In genomic region chr2:36048748-36049566, GRCm38 (mm10) we compare ENCODE assay signal across 8 mouse cellular contexts. TPM values are rescaled to one million over a fixed set of nuclear protein-coding genes. Genes with fewer than 3 reads are reported as not detected.
DNase-seq lines count a peak whose midpoint lies in the region; ATAC-seq and TF ChIP-seq lines count a peak whose summit lies in the region.

TSS of gene Ndufa8 (minus strand) at chr2:36049406.
TSS of gene Morn5 (plus strand) at chr2:36049458.

- H3K79me2 ChIP-seq in C2C12 (ENCODE audit: control insufficient read depth, insufficient read depth) (peaks cover 52% of the 10 kb centered on the region), myocyte (ENCODE audit: control insufficient read depth, insufficient read depth) (peaks cover 45% of the 10 kb centered on the region)
- H3K79me2 ChIP-seq in liver, adult 2 months (ENCODE audit: control insufficient read depth, insufficient read depth, low read length): peaks cover 29% of the 10 kb centered on the region

- TF ChIP-seq POLR2A in brain, embryonic 14.5 days (IDR thresholded peaks at IDR 0.05; ENCODE audit: borderline replicate concordance, extremely low read depth, insufficient read depth, insufficient read length, poor library complexity, severe bottlenecking): peak; percentile 40; the same call in 1 of the 2 replicates
- TF ChIP-seq POLR2A in liver, adult 2 months (IDR thresholded peaks at IDR 0.05; ENCODE audit: extremely low read depth, insufficient read depth, low read length): peak; percentile 86
- peak; percentile 98 for TF ChIP-seq POLR2A in myocyte (IDR thresholded peaks at IDR 0.05; ENCODE audit: insufficient read length, low read depth)

- DNase-seq in brain, embryonic 14.5 days (ENCODE audit: low read depth): peak; percentile 99
- DNase-seq in liver, adult 2 months (ENCODE audit: extremely low read depth, low read depth, low spot score): peak; percentile 93
- DNase-seq in splenic B cell, adult 2 months (ENCODE audit: low read depth, low spot score): peak; percentile 98

- WGBS in heart, embryonic 11.5 days (ENCODE audit: insufficient replicate concordance): under 1% methylated on average over 44 of the region's 44 CpGs
- WGBS in kidney, embryonic 16.5 days: under 1% methylated on average over 44 of the region's 44 CpGs
- under 1% methylated on average over 44 of the region's 44 CpGs for WGBS in liver, adult 2 months

- H3K27ac ChIP-seq in heart, embryonic 11.5 days (ENCODE audit: low read depth, low read length): peak within 1 kb of the TSS; percentile 68
- H3K27ac ChIP-seq in kidney, embryonic 16.5 days (ENCODE audit: low read length): peak within 1 kb of the TSS; percentile 64; the same call in 1 of the 2 replicates
- peak within 1 kb of the TSS; percentile 82 for H3K27ac ChIP-seq in liver, adult 2 months (replicated peaks; ENCODE audit: insufficient read depth, low read depth, low read length)

- H3K4me3 ChIP-seq in C2C12 (ENCODE audit: insufficient read depth, poor library complexity, severe bottlenecking): peak within 1 kb of the TSS; percentile 89
- H3K4me3 ChIP-seq in erythroblast, embryonic 14.5 days (replicated peaks): peak within 1 kb of the TSS; percentile 78
- H3K4me3 ChIP-seq in heart, embryonic 11.5 days (ENCODE audit: low read depth, low read length): peak within 1 kb of the TSS; percentile 88
- peak within 1 kb of the TSS; percentile 76 for H3K4me3 ChIP-seq in kidney, embryonic 16.5 days (ENCODE audit: low read length)
- peak within 1 kb of the TSS; percentile 63 for H3K4me3 ChIP-seq in liver, adult 2 months (ENCODE audit: insufficient read depth, low read depth, low read length)
- H3K4me3 ChIP-seq in myocyte: peak within 1 kb of the TSS; percentile 76

- H3ac ChIP-seq in C2C12 (ENCODE audit: control insufficient read depth, insufficient read length, low read depth) (peak within 1 kb of the TSS; percentile 89), myocyte (ENCODE audit: control insufficient read depth, insufficient read length) (peak within 1 kb of the TSS; percentile 50)

- H3K36me3 ChIP-seq in C2C12 (ENCODE audit: control insufficient read depth, insufficient read depth): peaks cover 11% of the 10 kb centered on the region
- peaks cover 20% of the 10 kb centered on the region for H3K36me3 ChIP-seq in erythroblast, embryonic 14.5 days (ENCODE audit: control insufficient read depth)
- H3K36me3 ChIP-seq in heart, embryonic 11.5 days (ENCODE audit: control insufficient read depth, insufficient read depth, low read length): peaks cover 1% of the 10 kb centered on the region; the same call in 1 of the 2 replicates
- peaks cover 2% of the 10 kb centered on the region; the same call in 1 of the 2 replicates for H3K36me3 ChIP-seq in kidney, embryonic 16.5 days (ENCODE audit: insufficient read depth, low read length)
- H3K36me3 ChIP-seq in liver, adult 2 months (ENCODE audit: control insufficient read depth, insufficient read depth, low read length): peaks cover 1% of the 10 kb centered on the region; the same call in 1 of the 2 replicates
- H3K36me3 ChIP-seq in myocyte (ENCODE audit: control insufficient read depth, insufficient read depth): peaks cover 1% of the 10 kb centered on the region
- no peaks in the 10 kb centered on the region for H3K36me3 ChIP-seq in splenic B cell, adult 2 months (ENCODE audit: control insufficient read depth, insufficient read depth, low read length, poor library complexity, severe bottlenecking)

- no peak for TF ChIP-seq CTCF in C2C12 (IDR thresholded peaks at IDR 0.05; ENCODE audit: control insufficient read depth, insufficient read depth, insufficient read length)
- no peak for TF ChIP-seq CTCF in brain, embryonic 14.5 days (IDR thresholded peaks at IDR 0.05; ENCODE audit: borderline replicate concordance, extremely low read depth, insufficient read depth, insufficient read length)
- TF ChIP-seq CTCF in liver, adult 2 months (IDR thresholded peaks at IDR 0.05; ENCODE audit: low read depth, low read length): no peak

- peaks cover 41% of the 10 kb centered on the region for H3K79me3 ChIP-seq in C2C12 (ENCODE audit: low read depth)

- peaks cover 29% of the 10 kb centered on the region for H3K4me1 ChIP-seq in erythroblast, embryonic 14.5 days (ENCODE audit: control insufficient read depth)
- H3K4me1 ChIP-seq in heart, embryonic 11.5 days (ENCODE audit: control insufficient read depth, insufficient read depth, low read length): peaks cover 8% of the 10 kb centered on the region; the same call in 1 of the 2 replicates
- H3K4me1 ChIP-seq in kidney, embryonic 16.5 days (ENCODE audit: insufficient read depth, low read length): peaks cover 9% of the 10 kb centered on the region
- peaks cover 6% of the 10 kb centered on the region for H3K4me1 ChIP-seq in liver, adult 2 months (ENCODE audit: control insufficient read depth, insufficient read depth, low read length)

- H3K9ac ChIP-seq in heart, embryonic 11.5 days (ENCODE audit: low read depth, low read length): peak within 1 kb of the TSS; percentile 94
- H3K9ac ChIP-seq in kidney, embryonic 16.5 days (replicated peaks; ENCODE audit: low read length): peak within 1 kb of the TSS; percentile 81
- H3K9ac ChIP-seq in liver, adult 2 months (ENCODE audit: low read depth, low read length): peak within 1 kb of the TSS; percentile 91

- peak; percentile 96 for ATAC-seq in heart, embryonic 11.5 days (replicated peaks; ENCODE audit: insufficient number of reproducible peaks, low FRiP score, low TSS enrichment)
- peak; percentile 97 for ATAC-seq in kidney, embryonic 16.5 days (ENCODE audit: low FRiP score, low TSS enrichment)

- no peaks in the 10 kb centered on the region for H3K9me3 ChIP-seq in erythroblast, embryonic 14.5 days (ENCODE audit: control insufficient read depth, low read length)
- no peaks in the 10 kb centered on the region for H3K9me3 ChIP-seq in heart, embryonic 11.5 days (replicated peaks; ENCODE audit: control insufficient read depth, low read length)
- H3K9me3 ChIP-seq in kidney, embryonic 16.5 days (ENCODE audit: low read length): no peaks in the 10 kb centered on the region

- peak within 1 kb of the TSS; percentile 78 for H3K4me2 ChIP-seq in heart, embryonic 11.5 days
- peak within 1 kb of the TSS; percentile 64 for H3K4me2 ChIP-seq in kidney, embryonic 16.5 days (replicated peaks; ENCODE audit: low read depth, low read length)
- H3K4me2 ChIP-seq in myocyte (ENCODE audit: low read depth): peak within 1 kb of the TSS; percentile 94

- H3K27me3 ChIP-seq in C2C12 (ENCODE audit: control insufficient read depth, insufficient read depth, insufficient read length) (no peaks in the 10 kb centered on the region), myocyte (ENCODE audit: control insufficient read depth, insufficient read depth, insufficient read length) (no peaks in the 10 kb centered on the region)
- peaks cover 7% of the 10 kb centered on the region; the same call in 1 of the 2 replicates for H3K27me3 ChIP-seq in erythroblast, embryonic 14.5 days (ENCODE audit: control insufficient read depth)
- no peaks in the 10 kb centered on the region for H3K27me3 ChIP-seq in heart, embryonic 11.5 days (ENCODE audit: control insufficient read depth, insufficient read depth, low read length)
- H3K27me3 ChIP-seq in kidney, embryonic 16.5 days (ENCODE audit: insufficient read depth, low read length): no peaks in the 10 kb centered on the region
- no peaks in the 10 kb centered on the region for H3K27me3 ChIP-seq in liver, adult 2 months (ENCODE audit: control insufficient read depth, insufficient read depth, low read length)
- H3K27me3 ChIP-seq in splenic B cell, adult 2 months (ENCODE audit: control insufficient read depth, insufficient read depth, low read length, poor library complexity, severe bottlenecking): no peaks in the 10 kb centered on the region

TF ChIP-seq in C2C12, 6 proteins besides CTCF, POLR2A, EP300 and RAD21:
- TF ChIP-seq FOSL1 (IDR thresholded peaks at IDR 0.05; ENCODE audit: insufficient read depth, low read length, poor library complexity, severe bottlenecking) (no peak), CEBPB (IDR thresholded peaks at IDR 0.05; ENCODE audit: low read depth) (no peak), MYOG (IDR thresholded peaks at IDR 0.05; ENCODE audit: control insufficient read depth, extremely low read depth, insufficient read length) (no peak)

TF ChIP-seq in myocyte, 11 proteins besides CTCF, POLR2A, EP300 and RAD21:
- TF ChIP-seq REST (IDR thresholded peaks at IDR 0.05; ENCODE audit: insufficient read depth, insufficient read length) (peak; percentile 4), SRF (IDR thresholded peaks at IDR 0.05; ENCODE audit: control insufficient read depth, insufficient read length, low read depth) (peak; percentile 80), TCF3 (IDR thresholded peaks at IDR 0.05; ENCODE audit: insufficient read length, low read depth) (no peak), POLR2AphosphoS2 (IDR thresholded peaks at IDR 0.05; ENCODE audit: insufficient read length, low read depth) (peak; percentile 96), MYOG (IDR thresholded peaks at IDR 0.05; ENCODE audit: control insufficient read depth in 1 of 3, insufficient read depth in 1 of 3, insufficient read length in 2 of 3, low read depth in 2 of 3) (peak; percentile 39 to 64 (median 42)), USF1 (IDR thresholded peaks at IDR 0.05; ENCODE audit: low read depth) (no peak), MYOD1 (IDR thresholded peaks at IDR 0.05; ENCODE audit: control insufficient read depth in 1 of 3, insufficient read length in 2 of 3, low read depth in 2 of 3) (peak; percentile 42 to 76 (median 68))

RNA-seq across cellular contexts. Expression of gene Ndufa8, which starts in this region (rescaled TPM):
- polyA plus RNA-seq in C2C12 (2012; fragmentation: generic; extraction: Trizol) (260 TPM), myocyte (2012; fragmentation: generic; extraction: Trizol) (299 TPM)
- polyA plus RNA-seq in brain, embryonic 14.5 days (2012; rRNA removed): 123 and 135 TPM in 2 replicates
- 6.0 and 7.6 TPM in 2 replicates for polyA plus RNA-seq in erythroblast, embryonic 14.5 days (2012)
- polyA plus RNA-seq in heart, embryonic 11.5 days (2014; fragmentation: Nextera tagmentation; extraction: Ambion mirVana): 367 and 380 TPM in 2 replicates
- polyA plus RNA-seq in kidney, embryonic 16.5 days (2015; fragmentation: Nextera tagmentation; extraction: Ambion mirVana): 282 and 308 TPM in 2 replicates
- 87.0 and 90.9 TPM in 2 replicates for total RNA-seq in liver, adult 2 months (2014; rRNA removed)
- 86.2 and 96.3 TPM in 2 replicates for polyA plus RNA-seq in liver, adult 2 months (2012; rRNA removed)

RNA-seq across cellular contexts. Expression of gene Morn5, which starts in this region (rescaled TPM):
- polyA plus RNA-seq in C2C12 (2012; fragmentation: generic; extraction: Trizol) (0.11 TPM), myocyte (2012; fragmentation: generic; extraction: Trizol) (0.16 TPM)
- polyA plus RNA-seq in brain, embryonic 14.5 days (2012; rRNA removed): 0.93 and 2.3 TPM in 2 replicates
- not detected in 2 replicates for polyA plus RNA-seq in erythroblast, embryonic 14.5 days (2012)
- polyA plus RNA-seq in heart, embryonic 11.5 days (2014; fragmentation: Nextera tagmentation; extraction: Ambion mirVana): 0.23 TPM in 1 of 2 replicates, not detected in the other
- polyA plus RNA-seq in kidney, embryonic 16.5 days (2015; fragmentation: Nextera tagmentation; extraction: Ambion mirVana): 0.69 and 0.70 TPM in 2 replicates
- total RNA-seq in liver, adult 2 months (2014; rRNA removed): not detected in 2 replicates
- not detected in 2 replicates for polyA plus RNA-seq in liver, adult 2 months (2012; rRNA removed)

Comparison
In these comparisons a context has a peak if more than half of its experiments do, and no peak if none do; other contexts are left out.
1. Peak in every context shown above with its lines: DNase-seq, ATAC-seq, H3K4me3 ChIP-seq and H3K27ac ChIP-seq.
2. RNA of gene Ndufa8 (polyA plus RNA-seq): 367 to 380 TPM in heart, embryonic 11.5 days, 282 to 308 TPM in kidney, embryonic 16.5 days, 299 TPM in myocyte (single experiment), 260 TPM in C2C12 (single experiment), 123 to 135 TPM in brain, embryonic 14.5 days and 86.2 to 96.3 TPM in liver, adult 2 months; 6.0 to 7.6 TPM in erythroblast, embryonic 14.5 days; every median in the first group is over 10 times any median in the second.
3. POLR2A ChIP-seq: peak in every context shown above with its lines; median percentile 98 in myocyte; 86 in liver, adult 2 months; 40 in brain, embryonic 14.5 days.